11 mouse cellular contexts compared by ENCODE assay signal in genomic region chr13:23306707-23307068, GRCm38 (mm10). TPM values are rescaled to one million over a fixed set of nuclear protein-coding genes. Genes with fewer than 3 reads are reported as not detected.
A peak's percentile ranks its signal among the peaks of the same experiment; 100 is the strongest.
DNase-seq lines count a peak whose midpoint lies in the region; ATAC-seq and TF ChIP-seq lines count a peak whose summit lies in the region.
"Had no signal": no experiment of that assay in that cellular context is flagged by ENCODE, and none has a peak within 500 bp of the region (broad histone marks: within the 10 kb centered on the region; RNA-seq: fewer than 3 reads in every experiment).

No protein-coding gene starts in this region.

- no peaks in the 10 kb centered on the region for H3K36me3 ChIP-seq in embryonic facial prominence, embryonic 15.5 days
- H3K36me3 ChIP-seq in intestine, embryonic 15.5 days: no peaks in the 10 kb centered on the region
- H3K36me3 ChIP-seq in myocyte (ENCODE audit: control insufficient read depth, insufficient read depth): no peaks in the 10 kb centered on the region

- H3K9ac ChIP-seq in embryonic facial prominence, embryonic 15.5 days: no peak overlapping the region
- H3K9ac ChIP-seq in intestine, embryonic 15.5 days: no peak overlapping the region

- peaks cover 51% of the 10 kb centered on the region for H3K27me3 ChIP-seq in embryonic facial prominence, embryonic 15.5 days
- H3K27me3 ChIP-seq in intestine, embryonic 15.5 days (replicated peaks): peaks cover 28% of the 10 kb centered on the region
- H3K27me3 ChIP-seq in myocyte (ENCODE audit: control insufficient read depth, insufficient read depth, insufficient read length): no peaks in the 10 kb centered on the region

- intact Hi-C loops in left cerebral cortex, adult 2 months (cut with DNase I): loop anchor here (5.0 to 10.0 kb wide), 3 partner anchors 211 to 1592 kb away; partner anchors contain the start of genes Hist1h2ai, Hist1h2bl and Hist1h3h

- no peak for TF ChIP-seq POLR2A in myocyte (IDR thresholded peaks at IDR 0.05; ENCODE audit: insufficient read length, low read depth)

- H3K4me2 ChIP-seq in embryonic facial prominence, embryonic 15.5 days (replicated peaks): peak overlapping the region; percentile 38
- H3K4me2 ChIP-seq in intestine, embryonic 15.5 days (replicated peaks): peak overlapping the region; percentile 54
- H3K4me2 ChIP-seq in myocyte (ENCODE audit: low read depth): peak overlapping the region; percentile 75

- no peaks in the 10 kb centered on the region for H3K9me3 ChIP-seq in embryonic facial prominence, embryonic 15.5 days (replicated peaks)
- no peaks in the 10 kb centered on the region for H3K9me3 ChIP-seq in intestine, embryonic 15.5 days

- no peak for DNase-seq in left cerebral cortex, adult 2 months (ENCODE audit: extremely low spot score in 1 of 2, low spot score in 2 of 2)
- DNase-seq in left cerebral cortex, adult 18-20 months (ENCODE audit: low spot score in 2 of 2): no peak
- no peak for DNase-seq in right cerebral cortex, postnatal 14 days
- DNase-seq in adrenal gland, postnatal 36 days: no peak
- DNase-seq in urinary bladder, adult 2 months (ENCODE audit: low spot score): no peak
- DNase-seq: lung, adult 18-20 months; right cerebral cortex, postnatal 25 days had no signal

- peaks cover 13% of the 10 kb centered on the region for H3K4me1 ChIP-seq in embryonic facial prominence, embryonic 15.5 days
- H3K4me1 ChIP-seq in intestine, embryonic 15.5 days (replicated peaks): 0 out of 2 replicates have a peak, but pooled peaks cover 3% of the 10 kb centered on the region

- WGBS in embryonic facial prominence, embryonic 15.5 days: 15% methylated on average over 10 of the region's 10 CpGs
- 19% methylated on average over 10 of the region's 10 CpGs for WGBS in intestine, embryonic 15.5 days

- peak overlapping the region; percentile 34 for H3K4me3 ChIP-seq in left cerebral cortex, adult 2 months
- H3K4me3 ChIP-seq in embryonic facial prominence, embryonic 15.5 days (replicated peaks): peak overlapping the region; percentile 26
- peak overlapping the region; percentile 27 for H3K4me3 ChIP-seq in intestine, embryonic 15.5 days (replicated peaks)
- H3K4me3 ChIP-seq in myocyte: no peak overlapping the region

- H3K79me2 ChIP-seq in myocyte (ENCODE audit: control insufficient read depth, insufficient read depth): no peaks in the 10 kb centered on the region

- ATAC-seq in embryonic facial prominence, embryonic 15.5 days (ENCODE audit: insufficient number of reproducible peaks, low FRiP score, low TSS enrichment, low read depth): no peak
- no peak for ATAC-seq in intestine, embryonic 15.5 days

- TF ChIP-seq CTCF in left cerebral cortex, adult 2 months (IDR thresholded peaks at IDR 0.05): no peak

- no peak overlapping the region for H3ac ChIP-seq in myocyte (ENCODE audit: control insufficient read depth, insufficient read length)

- no peak overlapping the region for H3K27ac ChIP-seq in left cerebral cortex, adult 2 months
- H3K27ac ChIP-seq in embryonic facial prominence, embryonic 15.5 days (replicated peaks): no peak overlapping the region
- no peak overlapping the region for H3K27ac ChIP-seq in intestine, embryonic 15.5 days

TF ChIP-seq in myocyte, 11 proteins besides CTCF, POLR2A, EP300 and RAD21:
- TF ChIP-seq MYOG (IDR thresholded peaks at IDR 0.05; ENCODE audit: control insufficient read depth in 1 of 3, insufficient read depth in 1 of 3, insufficient read length in 2 of 3, low read depth in 2 of 3): no peak
- TF ChIP-seq E2F4 (IDR thresholded peaks at IDR 0.05; ENCODE audit: insufficient read depth): no peak
- no peak for TF ChIP-seq REST (IDR thresholded peaks at IDR 0.05; ENCODE audit: insufficient read depth, insufficient read length)
- no peak for TF ChIP-seq MYOD1 (IDR thresholded peaks at IDR 0.05; ENCODE audit: control insufficient read depth in 1 of 3, insufficient read length in 2 of 3, low read depth in 2 of 3)
- no peak for TF ChIP-seq TCF12 (IDR thresholded peaks at IDR 0.05; ENCODE audit: insufficient read depth, poor library complexity, severe bottlenecking)
- no peak for TF ChIP-seq POLR2AphosphoS2 (IDR thresholded peaks at IDR 0.05; ENCODE audit: insufficient read length, low read depth)
- TF ChIP-seq TCF3 (IDR thresholded peaks at IDR 0.05; ENCODE audit: insufficient read length, low read depth): no peak
- TF ChIP-seq USF1 (IDR thresholded peaks at IDR 0.05; ENCODE audit: low read depth): no peak
- no peak for TF ChIP-seq CEBPB (IDR thresholded peaks at IDR 0.05; ENCODE audit: insufficient read depth, poor library complexity, severe bottlenecking)

RNA-seq across cellular contexts. Expression of gene Vmn1r223, which starts 59.8 kb away (rescaled TPM):
- not detected for total RNA-seq in left cerebral cortex, adult 2 months (2021)
- not detected for total RNA-seq in left cerebral cortex, adult 18-20 months (2021)
- polyA plus RNA-seq in embryonic facial prominence, embryonic 15.5 days (2015; fragmentation: Nextera tagmentation; extraction: Ambion mirVana): not detected in 2 replicates
- not detected in 2 replicates for polyA plus RNA-seq in intestine, embryonic 15.5 days (2015; fragmentation: Nextera tagmentation; extraction: Ambion mirVana)
- polyA plus RNA-seq in myocyte (2012; fragmentation: generic; extraction: Trizol): not detected
- total RNA-seq in adrenal gland, postnatal 36 days (2021): not detected
- not detected in 2 replicates for polyA plus RNA-seq in urinary bladder, adult 2 months (2012; rRNA removed)
- total RNA-seq: granulocyte monocyte progenitor cell, adult 5-6 weeks had no signal
